Mouse (Mus musculus) midbrain, embryonic 15.5 days (tissue): ENCODE data around the gene Zcchc13. TPM values are rescaled to one million over a fixed set of nuclear protein-coding genes. Genes with fewer than 3 reads are reported as not detected.

Experiments used
- ATAC-seq: fragments of 200-750 bp; cut with Nextera tagmentation; replicated peaks from 2 replicates; pipeline ENCODE4 v1.8.0; 2017; ENCODE audit warnings: moderate TSS enrichment
- H3K27ac ChIP-seq: fragments of 300-500 bp; sonication (generic); 2 replicates; pipeline ENCODE4 v1.5.1; 2015; ENCODE audit warnings: mild to moderate bottlenecking, inconsistent platforms
- H3K27me3 ChIP-seq: fragments of 300-500 bp; sonication (generic); replicated peaks from 2 replicates; pipeline ENCODE4 v1.6.1; 2015; ENCODE audit warnings: inconsistent platforms
- H3K36me3 ChIP-seq: fragments of 300-500 bp; sonication (generic); replicated peaks from 2 replicates; pipeline ENCODE4 v1.6.1; 2015; ENCODE audit warnings: inconsistent platforms
- H3K4me1 ChIP-seq: fragments of 300-500 bp; sonication (generic); 2 replicates; pipeline ENCODE4 v1.6.1; 2015; ENCODE audit warnings: inconsistent platforms
- H3K4me2 ChIP-seq: fragments of 300-500 bp; sonication (generic); 2 replicates; pipeline ENCODE4 v1.6.1; 2015; ENCODE audit warnings: inconsistent platforms, mild to moderate bottlenecking, moderate library complexity
- H3K4me3 ChIP-seq: fragments of 300-500 bp; sonication (generic); 2 replicates; pipeline ENCODE4 v1.5.1; 2015; ENCODE audit warnings: mild to moderate bottlenecking, inconsistent platforms
- H3K9ac ChIP-seq: fragments of 300-500 bp; sonication (generic); 2 replicates; pipeline ENCODE4 v1.6.1; 2015; ENCODE audit warnings: mild to moderate bottlenecking, inconsistent platforms
- H3K9me3 ChIP-seq: fragments of 300-500 bp; sonication (generic); 2 replicates; pipeline ENCODE4 v1.6.1; 2016; ENCODE audit warnings: inconsistent platforms
- WGBS: fragments of 180-500 bp; shearing (Covaris S2); methylation state at CpG from one replicate; pipeline ENCODE4 v1.1.7; 2015; ENCODE audit warnings: mixed read lengths; 5-methylcytosine and 5-hydroxymethylcytosine counted together
- polyA plus RNA-seq: library from polyadenylated mRNA; unstranded; fragments of >200 nt; fragmentation: Nextera tagmentation; extraction: Ambion mirVana; gene quantifications from 2 replicates; pipeline ENCODE4 v1.2.1, GENCODE M21; 2015

Gene Zcchc13
- polyA plus RNA-seq, 1 experiment from 2014 or later: not detected

DNA sequence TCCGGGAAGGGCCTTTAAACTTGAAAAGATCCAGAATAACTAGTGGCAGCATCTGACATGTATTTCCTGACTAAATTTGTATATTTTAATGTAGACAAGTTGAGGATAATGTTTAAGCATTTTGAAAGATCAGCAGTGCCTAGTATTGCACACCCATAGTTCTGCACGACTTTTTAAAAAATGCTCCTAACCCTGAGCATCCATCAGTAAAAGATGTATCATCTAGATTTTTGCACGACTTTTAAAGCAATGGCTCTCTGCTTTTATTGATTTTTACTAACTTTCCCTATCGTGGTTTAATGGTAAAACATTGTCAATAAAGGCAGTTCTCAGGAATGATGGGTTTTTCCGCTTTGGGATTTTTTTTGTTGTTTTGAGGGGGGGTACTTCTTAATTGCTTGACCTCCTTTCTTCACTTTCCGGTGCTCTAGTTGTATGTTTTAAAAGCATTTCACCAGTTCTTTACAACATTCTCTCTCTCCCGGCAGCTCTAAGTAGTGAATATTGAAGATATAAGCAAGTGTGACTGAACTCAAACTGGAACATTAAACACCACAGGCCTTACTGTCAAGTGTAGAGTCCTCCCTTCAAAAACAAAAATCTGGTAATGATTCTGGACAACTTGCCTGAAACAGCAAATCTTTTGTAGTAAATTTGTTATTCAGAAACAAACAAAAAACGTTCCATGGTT lies 12.8 kb upstream of the Zcchc13 start:
- ATAC-seq: no peak
- H3K36me3 ChIP-seq: no peaks in the 10 kb centered on the region

DNA sequence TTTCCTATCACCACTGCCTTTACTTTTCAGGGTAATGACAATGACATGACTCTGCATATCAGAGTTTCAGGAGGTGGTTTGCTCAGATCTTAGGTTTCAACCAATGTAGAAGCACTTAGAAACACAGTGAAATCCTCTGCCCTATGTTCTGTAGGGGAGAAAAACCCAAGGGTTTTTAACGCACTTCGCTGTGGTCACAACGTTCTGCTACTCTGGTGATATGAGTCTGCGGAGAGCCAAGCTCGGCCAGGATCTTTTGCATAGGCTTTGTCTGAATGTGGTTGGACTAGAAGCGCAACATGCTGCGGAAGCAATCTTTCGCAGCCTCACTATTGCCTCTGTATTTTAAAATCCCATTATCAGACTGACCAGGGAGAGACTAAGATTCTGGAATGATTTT lies 8.6 kb upstream of the Zcchc13 start:
- Histone ChIP-seq H3K27me3 (no peaks in the 10 kb centered on the region), H3K4me1 (peaks cover 11% of the 10 kb centered on the region), H3K36me3 (no peaks in the 10 kb centered on the region), H3K9ac (peak overlapping the region; percentile 54), H3K4me2 (peak overlapping the region; percentile 62), H3K9me3 (no peaks in the 10 kb centered on the region), H3K27ac (peak overlapping the region; percentile 90), H3K4me3 (peak overlapping the region; percentile 51)
- WGBS: 5% methylated on average over 8 of the region's 8 CpGs
- ATAC-seq: peak; percentile 31

More for the DNA sequence above, 12.8 kb upstream of the Zcchc13 start:
- WGBS: 26% methylated on average over 8 of the region's 8 CpGs
- H3K9ac ChIP-seq: peak overlapping the region; percentile 35; the same call in 1 of the 2 replicates
- H3K4me2 ChIP-seq: peak overlapping the region; percentile 56
- H3K27ac ChIP-seq: peak overlapping the region; percentile 90
- H3K9me3 ChIP-seq: no peaks in the 10 kb centered on the region
- H3K4me3 ChIP-seq: peak overlapping the region; percentile 45
- H3K27me3 ChIP-seq: no peaks in the 10 kb centered on the region
- H3K4me1 ChIP-seq: peaks cover 19% of the 10 kb centered on the region

DNA sequence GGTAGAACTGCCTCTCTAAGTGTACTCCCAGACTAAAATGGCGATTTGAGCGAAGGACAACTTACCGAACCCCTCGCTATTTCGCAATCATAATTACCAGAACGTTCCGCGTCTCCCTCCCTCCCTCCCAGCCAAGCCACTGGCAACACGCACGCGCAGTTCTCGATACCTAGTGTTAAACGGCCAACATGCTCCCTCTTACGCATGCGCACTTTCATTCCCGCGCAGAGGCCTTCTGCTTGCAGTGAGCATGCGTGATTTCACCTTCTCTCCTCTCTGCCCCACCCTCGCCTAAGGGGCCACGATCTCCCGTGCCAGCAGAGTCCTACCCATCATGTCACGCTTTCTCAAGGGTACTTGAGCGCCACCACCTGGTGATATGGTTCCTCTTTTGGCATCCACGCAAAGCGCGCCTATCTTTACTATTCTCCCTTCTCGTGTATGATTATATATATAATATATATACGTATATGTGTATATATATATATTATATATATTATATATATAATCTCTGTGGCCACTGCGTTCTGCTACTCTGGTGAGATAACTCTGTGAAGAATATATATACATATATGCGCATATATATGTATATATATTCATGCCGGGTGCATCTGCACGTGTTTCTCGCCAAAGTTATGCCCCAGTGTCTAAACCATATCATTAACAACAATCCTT lies 8.0 kb upstream of the Zcchc13 start:
- Histone ChIP-seq H3K4me2 (peak overlapping the region; percentile 62), H3K4me1 (peaks cover 11% of the 10 kb centered on the region), H3K4me3 (peak overlapping the region; percentile 51), H3K27ac (peak overlapping the region; percentile 90), H3K9me3 (no peaks in the 10 kb centered on the region), H3K36me3 (no peaks in the 10 kb centered on the region), H3K27me3 (no peaks in the 10 kb centered on the region), H3K9ac (peak overlapping the region; percentile 54)
- under 1% methylated on average over 33 of the region's 33 CpGs for WGBS
- ATAC-seq: peak; percentile 95

DNA sequence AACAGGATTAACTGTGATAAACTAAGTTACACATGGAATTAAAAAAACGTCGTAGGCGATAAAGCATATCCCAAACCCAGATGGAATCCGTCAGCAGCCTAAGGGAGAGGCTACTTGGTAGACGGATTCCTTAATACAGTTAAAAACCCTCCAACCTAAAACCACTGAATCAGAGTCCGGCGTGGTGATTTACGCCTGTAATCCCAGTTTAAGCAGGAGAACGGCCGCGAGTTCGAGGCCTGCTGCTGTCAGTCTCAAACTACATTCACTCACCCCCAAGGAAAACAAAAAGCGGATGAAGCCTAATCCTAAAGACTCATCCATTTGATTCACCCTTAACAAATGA lies 7.5 kb upstream of the Zcchc13 start:
- H3K9ac ChIP-seq: peak overlapping the region; percentile 40; the same call in 1 of the 2 replicates
- H3K4me3 ChIP-seq: peak overlapping the region; percentile 51
- H3K27ac ChIP-seq: peak overlapping the region; percentile 30; the same call in 1 of the 2 replicates
- WGBS: 4% methylated on average over 13 of the region's 13 CpGs
- peak overlapping the region; percentile 62 for H3K4me2 ChIP-seq
- peaks cover 11% of the 10 kb centered on the region for H3K4me1 ChIP-seq
- H3K9me3 ChIP-seq: no peaks in the 10 kb centered on the region
- H3K27me3 ChIP-seq: no peaks in the 10 kb centered on the region
- no peaks in the 10 kb centered on the region for H3K36me3 ChIP-seq
- peak; percentile 25 for ATAC-seq

DNA sequence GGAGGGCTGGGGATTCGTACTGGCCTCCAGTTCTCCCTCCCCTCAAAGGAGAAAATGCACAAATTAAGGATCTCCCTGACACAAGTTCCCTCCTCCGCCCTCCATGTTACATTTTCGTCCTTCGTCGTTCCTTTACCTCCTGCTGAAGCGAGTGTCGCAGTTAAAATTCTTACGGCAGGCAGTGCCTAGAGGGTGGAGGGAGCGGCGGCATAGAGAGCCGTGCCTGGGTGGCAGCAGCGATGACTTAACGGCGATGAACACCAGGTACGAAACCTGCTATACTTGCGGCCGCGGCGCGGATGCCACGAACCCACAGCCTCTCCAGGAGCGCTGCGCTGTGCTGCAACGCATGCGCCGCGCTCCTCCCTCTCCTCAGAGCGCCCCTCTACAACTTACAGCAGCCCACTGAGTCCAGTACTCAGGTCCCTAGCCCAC lies 7.0 kb upstream of the Zcchc13 start:
- Histone ChIP-seq H3K9me3 (no peaks in the 10 kb centered on the region), H3K4me2 (peak overlapping the region; percentile 62), H3K27ac (peak overlapping the region; percentile 78), H3K36me3 (no peaks in the 10 kb centered on the region), H3K4me3 (peak overlapping the region; percentile 51), H3K9ac (peak overlapping the region; percentile 64), H3K4me1 (peaks cover 6% of the 10 kb centered on the region), H3K27me3 (no peaks in the 10 kb centered on the region)
- ATAC-seq: peak; percentile 61
- whole genome bisulfite sequencing: under 1% methylated on average over 27 of the region's 28 CpGs

DNA sequence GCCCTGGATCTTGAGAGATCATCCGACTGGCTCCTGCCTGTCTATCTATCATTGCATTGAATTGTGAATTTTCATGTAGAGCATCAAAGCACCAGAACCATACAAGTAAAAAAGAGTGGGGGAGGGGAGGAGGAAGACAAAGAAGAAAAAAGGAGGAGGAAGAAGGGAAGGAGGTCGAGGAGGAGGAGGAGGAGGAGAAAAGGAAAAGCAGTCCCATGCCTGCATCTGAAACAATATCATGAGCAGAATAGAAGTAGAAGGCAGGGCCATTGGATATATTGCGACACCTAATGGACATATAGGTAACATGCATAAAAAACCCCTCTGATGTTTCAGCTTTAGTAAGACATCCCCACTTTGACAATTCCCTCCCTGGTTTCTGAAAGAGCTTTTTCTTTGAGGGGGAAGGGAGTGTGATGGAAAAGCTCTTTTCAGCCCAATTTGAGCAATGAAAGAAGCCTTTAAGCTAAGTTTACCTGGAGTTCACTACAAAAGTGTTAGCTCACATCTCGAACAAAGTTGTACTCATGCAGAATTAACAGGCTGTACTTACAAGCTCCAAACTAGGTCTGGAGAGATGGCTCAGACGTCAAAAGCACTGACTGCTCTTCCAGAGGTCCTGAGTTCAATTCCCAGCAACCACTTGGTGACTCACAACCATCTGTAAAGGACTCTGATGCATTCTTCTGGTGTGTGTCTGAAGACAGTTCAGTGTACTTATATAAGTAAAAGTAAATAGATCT lies 5.8 kb upstream of the Zcchc13 start:
- peaks cover 6% of the 10 kb centered on the region for H3K4me1 ChIP-seq
- H3K4me2 ChIP-seq: no peak overlapping the region
- H3K9ac ChIP-seq: no peak overlapping the region
- ATAC-seq: no peak
- no peaks in the 10 kb centered on the region for H3K9me3 ChIP-seq
- H3K27ac ChIP-seq: no peak overlapping the region
- no peaks in the 10 kb centered on the region for H3K36me3 ChIP-seq
- 16% methylated on average over 5 of the region's 5 CpGs for WGBS
- H3K4me3 ChIP-seq: no peak overlapping the region
- H3K27me3 ChIP-seq: no peaks in the 10 kb centered on the region

DNA sequence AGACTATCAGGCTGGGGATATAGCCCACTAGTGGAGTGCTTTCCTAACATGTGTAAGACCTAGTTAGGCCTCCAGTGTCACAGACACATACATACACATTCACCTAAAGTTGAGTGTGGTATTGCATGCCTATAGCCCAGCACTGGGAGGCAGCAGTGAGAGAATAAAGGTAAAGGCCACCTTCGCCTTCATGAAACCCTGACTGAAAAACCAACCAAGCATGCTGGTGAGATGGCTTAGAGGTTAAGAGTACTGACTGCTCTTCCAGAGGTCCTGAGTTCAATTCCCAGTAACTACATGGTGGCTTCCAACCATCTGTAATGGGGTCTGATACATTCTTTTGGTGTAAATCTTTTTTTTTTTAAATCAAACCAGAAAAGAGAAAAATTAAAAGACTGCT lies 1.5 kb upstream of the Zcchc13 start:
- H3K4me3 ChIP-seq: no peak overlapping the region
- 74% methylated on average over 1 of the region's 1 CpGs for whole genome bisulfite sequencing
- H3K27me3 ChIP-seq: no peaks in the 10 kb centered on the region; the same call in 1 of the 2 replicates
- H3K27ac ChIP-seq: no peak overlapping the region
- no peak overlapping the region for H3K9ac ChIP-seq
- H3K36me3 ChIP-seq: no peaks in the 10 kb centered on the region
- ATAC-seq: no peak
- H3K4me1 ChIP-seq: 0 out of 2 replicates have a peak, but pooled peaks cover 3% of the 10 kb centered on the region
- H3K9me3 ChIP-seq: no peaks in the 10 kb centered on the region
- no peak overlapping the region for H3K4me2 ChIP-seq

DNA sequence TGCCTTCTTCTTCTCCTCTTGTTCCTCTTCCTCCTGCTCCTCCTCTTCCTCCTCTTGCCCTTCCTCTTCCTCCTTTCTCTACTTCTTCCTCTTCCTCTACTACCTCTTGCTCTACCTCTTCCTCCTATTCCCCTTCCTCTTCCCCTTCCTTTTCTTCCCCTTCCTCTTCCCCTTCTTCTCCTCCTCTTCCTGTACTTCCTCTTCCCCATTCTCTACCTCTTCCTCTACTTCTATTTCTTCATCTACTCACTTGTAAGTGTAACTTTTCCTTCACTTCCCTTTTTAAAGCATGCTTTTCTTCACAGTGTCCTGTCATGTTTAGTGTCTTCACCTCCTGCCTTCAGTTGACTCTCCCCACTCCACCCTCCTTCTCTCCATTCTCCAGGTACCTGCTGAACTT lies 3.5 kb downstream of the Zcchc13 start:
- H3K4me1 ChIP-seq: no peaks in the 10 kb centered on the region
- no peak overlapping the region for H3K4me2 ChIP-seq
- ATAC-seq: no peak
- no peaks in the 10 kb centered on the region for H3K9me3 ChIP-seq
- H3K27me3 ChIP-seq: peaks cover 13% of the 10 kb centered on the region; the same call in 1 of the 2 replicates
- H3K36me3 ChIP-seq: no peaks in the 10 kb centered on the region
- no peak overlapping the region for H3K4me3 ChIP-seq
- H3K9ac ChIP-seq: no peak overlapping the region
- H3K27ac ChIP-seq: no peak overlapping the region

DNA sequence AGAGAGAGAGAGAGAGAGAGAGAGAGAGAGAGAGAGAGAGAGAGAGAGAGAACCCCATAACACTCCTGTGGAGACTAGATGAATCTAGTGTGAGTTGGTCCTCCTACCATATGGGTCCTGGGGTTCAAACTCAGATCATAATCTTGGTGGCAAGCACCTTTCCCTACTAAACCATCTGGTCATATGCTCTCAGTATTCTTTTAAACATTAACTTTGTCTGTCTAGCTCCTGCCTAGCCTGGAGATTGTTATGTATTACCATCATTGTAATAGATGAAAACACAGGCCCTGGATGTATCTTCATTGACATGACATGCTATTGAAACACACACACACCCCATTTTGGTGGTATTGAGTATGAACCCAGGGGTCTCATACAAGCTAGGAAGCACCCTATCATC lies 5.6 kb downstream of the Zcchc13 start:
- H3K4me1 ChIP-seq: no peaks in the 10 kb centered on the region
- H3K9me3 ChIP-seq: no peaks in the 10 kb centered on the region
- no peak overlapping the region for H3K27ac ChIP-seq
- H3K36me3 ChIP-seq: no peaks in the 10 kb centered on the region
- no peak overlapping the region for H3K9ac ChIP-seq
- H3K27me3 ChIP-seq: peaks cover 13% of the 10 kb centered on the region; the same call in 1 of the 2 replicates
- no peak overlapping the region for H3K4me3 ChIP-seq
- no peak for ATAC-seq
- H3K4me2 ChIP-seq: no peak overlapping the region

DNA sequence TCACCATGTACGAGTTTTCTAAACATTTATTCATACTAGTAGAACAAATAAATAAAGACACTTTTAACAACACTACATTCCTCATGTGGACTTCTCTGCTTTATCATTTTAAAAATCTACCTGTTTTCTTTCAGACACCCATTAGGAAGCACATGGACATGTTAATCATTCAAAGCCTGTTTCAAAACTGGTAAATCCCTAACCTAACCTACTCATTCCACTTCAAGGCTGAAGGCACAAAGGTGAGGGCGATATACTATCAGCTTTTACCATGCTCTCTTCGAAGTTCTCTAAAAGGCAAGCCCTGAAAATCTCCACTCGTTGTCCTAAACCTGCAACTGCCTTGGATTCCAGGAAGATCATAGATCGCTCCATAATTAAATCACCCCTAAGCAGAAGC lies 8.2 kb downstream of the Zcchc13 start:
- 0 out of 2 replicates have a peak, but pooled peaks cover 15% of the 10 kb centered on the region for H3K27me3 ChIP-seq
- H3K4me2 ChIP-seq: no peak overlapping the region
- H3K4me1 ChIP-seq: no peaks in the 10 kb centered on the region
- no peak for ATAC-seq
- WGBS: 82% methylated on average over 5 of the region's 5 CpGs
- H3K9me3 ChIP-seq: no peaks in the 10 kb centered on the region
- no peak overlapping the region for H3K27ac ChIP-seq
- no peak overlapping the region for H3K4me3 ChIP-seq
- no peaks in the 10 kb centered on the region for H3K36me3 ChIP-seq
- H3K9ac ChIP-seq: no peak overlapping the region

DNA sequence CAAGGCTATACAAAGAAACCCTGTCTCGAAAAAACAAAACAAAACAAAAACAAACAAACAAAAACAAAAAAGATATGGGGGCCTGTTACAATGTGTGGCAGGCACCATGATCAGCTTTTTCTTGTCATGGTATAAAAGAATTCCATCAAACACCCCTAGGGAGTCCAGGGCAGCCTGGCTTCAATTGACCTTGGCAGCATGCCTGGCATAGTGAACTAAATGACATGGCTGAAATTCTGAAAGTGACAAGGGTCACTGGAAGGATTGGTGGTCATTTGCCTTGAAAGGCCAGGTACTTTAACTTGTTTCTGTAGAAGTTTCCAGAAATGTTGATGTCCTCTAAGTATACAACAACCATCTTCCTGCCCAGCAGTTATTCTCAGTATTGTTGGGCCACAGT lies 13.9 kb downstream of the Zcchc13 start:
- 84% methylated on average over 1 of the region's 1 CpGs for WGBS
- no peaks in the 10 kb centered on the region for H3K4me1 ChIP-seq
- no peak overlapping the region for H3K9ac ChIP-seq
- H3K4me3 ChIP-seq: no peak overlapping the region
- H3K27ac ChIP-seq: no peak overlapping the region
- no peaks in the 10 kb centered on the region for H3K9me3 ChIP-seq
- ATAC-seq: no peak
- peaks cover 10% of the 10 kb centered on the region for H3K27me3 ChIP-seq
- no peak overlapping the region for H3K4me2 ChIP-seq
- no peaks in the 10 kb centered on the region for H3K36me3 ChIP-seq

DNA sequence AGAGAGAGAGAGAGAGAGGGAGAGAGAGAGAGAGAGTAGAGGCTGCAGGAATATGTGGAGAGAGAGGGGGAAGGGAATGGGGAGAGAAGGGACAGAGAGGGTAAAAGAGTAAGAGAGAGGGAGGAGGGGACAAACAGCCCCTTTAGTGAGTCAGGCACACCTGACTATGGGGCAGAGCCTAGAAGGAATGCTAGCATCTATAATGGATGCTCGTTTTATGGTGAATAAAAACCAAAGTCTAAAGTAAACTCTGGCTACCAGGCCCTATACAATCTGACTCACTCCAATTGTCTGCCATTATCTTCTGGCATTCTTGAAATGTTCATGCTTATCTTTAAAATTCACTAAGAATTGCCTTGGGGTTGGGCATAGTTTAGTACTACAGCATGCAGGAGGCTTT lies 21.7 kb downstream of the Zcchc13 start:
- Histone ChIP-seq H3K27me3 (peaks cover 10% of the 10 kb centered on the region), H3K9me3 (no peaks in the 10 kb centered on the region), H3K4me2 (no peak overlapping the region), H3K4me1 (no peaks in the 10 kb centered on the region), H3K36me3 (no peaks in the 10 kb centered on the region), H3K27ac (no peak overlapping the region), H3K9ac (no peak overlapping the region), H3K4me3 (no peak overlapping the region)
- no peak for ATAC-seq
- 62% methylated on average over 1 of the region's 1 CpGs for WGBS
